Mouse (Mus musculus): ENCODE results near the gene Dnajb4. TPM values are rescaled to one million over a fixed set of nuclear protein-coding genes. Genes with fewer than 3 reads are reported as not detected.
"Not testable (repeated sequence)": the region's sequence is repeated elsewhere in the genome, so short reads cannot be mapped to it uniquely, and the experiment has no call there.

Dnajb4 gene
- total RNA-seq, 1 experiment from 2014 or later, result 94.4 TPM

- ATAC-seq (replicated peaks in 1 of 2; ENCODE audit: insufficient read depth in 1 of 2, low FRiP score in 2 of 2, low TSS enrichment in 1 of 2, low read depth in 1 of 2, poor library complexity in 2 of 2, severe bottlenecking in 2 of 2), result no peak
These were observed 76.5 kb downstream of the Dnajb4 start for GRCm38 (mm10) chr3:152133621-152134020.

- ATAC-seq (replicated peaks in 1 of 2; ENCODE audit: insufficient read depth in 1 of 2, low FRiP score in 2 of 2, low TSS enrichment in 1 of 2, low read depth in 1 of 2, poor library complexity in 2 of 2, severe bottlenecking in 2 of 2), result no peak
These were observed 79.1 kb downstream of the Dnajb4 start for GRCm38 (mm10) chr3:152130963-152131362.

- ATAC-seq (replicated peaks in 1 of 2; ENCODE audit: insufficient read depth in 1 of 2, low FRiP score in 2 of 2, low TSS enrichment in 1 of 2, low read depth in 1 of 2, poor library complexity in 2 of 2, severe bottlenecking in 2 of 2), result not testable (repeated sequence)
These were observed 80.7 kb downstream of the Dnajb4 start for GRCm38 (mm10) chr3:152129426-152129825.

GRCm38 (mm10) chr3:152128631-152129030 lies 81.5 kb downstream of the Dnajb4 start:
- ATAC-seq (replicated peaks in 1 of 2; ENCODE audit: insufficient read depth in 1 of 2, low FRiP score in 2 of 2, low TSS enrichment in 1 of 2, low read depth in 1 of 2, poor library complexity in 2 of 2, severe bottlenecking in 2 of 2), result no peak

Other genes with a start within 250 kb of the Dnajb4 start
- gene Gipc2, start 44.1 kb downstream of the Dnajb4 start, total RNA-seq (2017), result not detected in 2 replicates
- 288 and 297 TPM in 2 replicates for gene Fubp1, start 120 bp upstream of the Dnajb4 start, total RNA-seq (2017)
- 1.5 and 2.3 TPM in 2 replicates for gene Nexn, start 56.0 kb upstream of the Dnajb4 start, total RNA-seq (2017)
- gene Miga1, start 130.1 kb upstream of the Dnajb4 start, total RNA-seq (2017), result 28.0 and 30.8 TPM in 2 replicates
- 58.0 and 72.5 TPM in 2 replicates for gene Usp33, start 136.2 kb upstream of the Dnajb4 start, total RNA-seq (2017)
- 92.6 and 113 TPM in 2 replicates for gene Zzz3, start 185.2 kb upstream of the Dnajb4 start, total RNA-seq (2017)